Mouse (Mus musculus) cortical plate, adult 2 months (tissue): Measurements from ENCODE around the gene Ocln. TPM values are rescaled to one million over a fixed set of nuclear protein-coding genes. Genes with fewer than 3 reads are reported as not detected.
"Not testable (repeated sequence)": the region's sequence is repeated elsewhere in the genome, so short reads cannot be mapped to it uniquely, and the experiment has no call there.

ENCODE experiments used
- H3K27ac ChIP-seq: fragments of 200-500 bp; 2 replicates; pipeline ENCODE4 v1.5.1; 2012; ENCODE audit warnings: low read length, control low read depth, inconsistent platforms; ENCODE audit not compliant: insufficient read depth
- H3K4me1 ChIP-seq: fragments of 200-500 bp; 2 replicates; pipeline ENCODE4 v1.6.1; 2011; ENCODE audit warnings: low read length; ENCODE audit not compliant: control insufficient read depth, insufficient read depth
- H3K4me3 ChIP-seq: fragments of 200-500 bp; 2 replicates; pipeline ENCODE4 v1.5.1; 2011; ENCODE audit warnings: mild to moderate bottlenecking, low read length, control low read depth; ENCODE audit not compliant: insufficient read depth
- CTCF ChIP-seq: fragments of 200-500 bp; IDR thresholded peaks from 2 replicates; pipeline ENCODE4 v1.5.1; 2011; ENCODE audit warnings: mild to moderate bottlenecking, control low read depth, low read length; ENCODE audit not compliant: insufficient read depth; ENCODE audit errors: extremely low read depth
- POLR2A ChIP-seq: fragments of 200-500 bp; IDR thresholded peaks from 2 replicates; pipeline ENCODE4 v1.6.1; 2011; ENCODE audit warnings: mild to moderate bottlenecking, low read length, control low read depth; ENCODE audit not compliant: insufficient read depth; ENCODE audit errors: extremely low read depth
- polyA plus RNA-seq: library from polyadenylated mRNA; depleted of rRNA; stranded (reverse); fragments of >200 nt; gene quantifications from 2 replicates; pipeline ENCODE4 v1.2.3, GENCODE M21; 2012

Ocln gene
- polyA plus RNA-seq, 1 experiment, result 10.3 TPM

DNA sequence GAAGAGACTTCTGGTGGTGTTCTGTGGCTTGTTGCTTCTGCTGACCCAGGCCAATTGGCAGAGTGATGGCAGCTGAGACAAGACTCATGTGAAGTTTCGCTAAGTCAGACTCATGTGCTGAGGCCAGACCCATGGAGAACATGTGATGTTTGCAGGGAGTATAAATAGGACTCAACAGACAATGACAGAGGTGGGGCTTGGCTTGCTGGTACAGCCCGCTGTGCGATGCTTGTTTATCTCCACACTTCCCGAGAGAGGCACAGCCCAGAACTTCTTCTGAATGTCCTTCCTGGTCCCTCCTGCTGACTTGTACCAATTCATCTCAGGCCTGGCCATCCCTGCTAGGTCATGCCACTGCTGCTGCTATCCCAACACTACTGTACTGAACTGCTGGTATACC lies 57.2 kb downstream of the Ocln start:
- no peak overlapping the region for H3K4me3 ChIP-seq
- TF ChIP-seq POLR2A (no peak), CTCF (no peak)
- no peak overlapping the region for H3K27ac ChIP-seq
- H3K4me1 ChIP-seq, result no peaks in the 10 kb centered on the region

DNA sequence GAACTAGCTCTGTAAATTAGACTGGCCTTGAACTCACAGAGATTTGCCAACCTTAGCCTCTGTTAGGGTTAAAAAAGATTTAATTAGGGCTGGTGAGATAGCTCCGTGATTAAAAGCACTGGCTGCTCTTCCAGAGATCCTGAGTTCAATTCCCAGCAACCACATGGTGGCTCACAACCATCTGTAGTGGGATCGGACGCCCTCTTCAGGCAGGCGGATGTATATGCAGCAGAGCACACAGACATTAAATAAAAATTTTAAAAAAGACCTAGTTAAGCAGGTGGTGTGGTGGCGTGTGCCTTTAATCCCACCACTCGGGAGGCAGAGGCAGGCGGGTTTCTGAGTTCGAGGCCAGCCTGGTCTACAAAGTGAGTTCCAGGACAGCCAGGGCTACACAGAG lies 58.1 kb downstream of the Ocln start:
- not testable (repeated sequence) for H3K4me3 ChIP-seq, H3K4me1 ChIP-seq, H3K27ac ChIP-seq

DNA sequence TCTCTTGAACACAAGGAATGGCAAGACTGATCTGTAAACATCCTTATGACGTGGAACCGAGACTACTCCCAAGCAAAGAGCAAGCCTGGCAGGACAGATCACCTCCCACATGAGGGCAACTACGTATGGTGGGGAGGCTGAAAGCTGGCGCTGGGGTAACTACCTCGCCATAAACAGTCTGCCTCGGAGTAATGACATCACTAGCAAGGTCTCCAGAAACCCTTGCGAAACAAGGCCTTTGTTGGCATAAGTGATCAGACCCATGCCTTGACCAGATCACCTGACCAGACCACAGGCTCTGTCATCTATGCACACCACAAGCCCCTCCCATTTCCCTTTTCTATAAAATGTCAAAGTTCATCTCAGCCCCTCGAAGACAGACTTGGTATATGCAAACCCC lies 59.2 kb downstream of the Ocln start:
- Histone ChIP-seq H3K4me3 (no peak overlapping the region), H3K27ac (no peak overlapping the region), H3K4me1 (no peaks in the 10 kb centered on the region)
- no peak for TF ChIP-seq CTCF
- TF ChIP-seq POLR2A, result no peak

DNA sequence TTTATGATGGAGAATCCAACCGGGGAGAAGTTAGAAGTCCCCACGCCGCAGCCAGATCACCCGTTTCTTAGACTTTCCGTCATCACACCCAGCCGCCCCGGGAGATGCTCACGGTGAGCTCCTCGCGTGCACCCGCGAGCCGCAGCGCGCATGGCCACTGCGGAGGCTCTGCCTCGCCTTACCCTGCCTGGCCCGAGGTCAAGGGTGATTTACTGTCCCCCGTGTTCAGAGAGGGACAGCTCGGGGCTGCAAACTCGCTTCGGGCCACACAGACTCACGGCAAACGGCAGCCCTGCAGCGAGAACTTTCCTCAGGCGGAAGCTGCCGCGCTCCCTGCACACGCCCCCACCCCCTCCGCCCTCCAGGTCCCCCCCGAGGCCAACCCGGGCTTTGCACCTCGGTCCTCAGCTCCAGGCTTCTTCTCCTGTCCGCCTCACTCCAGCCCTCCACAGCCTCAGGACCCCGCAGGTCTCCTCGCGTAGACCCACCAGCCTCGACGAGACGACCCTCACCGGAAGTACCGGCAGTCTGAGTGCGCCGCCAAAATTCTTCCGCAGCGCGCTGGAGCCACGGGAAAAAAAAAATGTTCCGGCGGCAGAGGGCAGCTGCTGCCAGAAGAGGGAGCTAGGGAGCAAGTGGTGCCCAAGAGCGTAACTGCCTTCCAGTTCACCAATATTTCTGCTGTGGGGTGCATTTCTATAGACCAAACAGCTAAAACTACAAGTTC lies 60.3 kb downstream of the Ocln start, which contains the start of gene Gtf2h2:
Gene Gtf2h2, minus strand, starts transcription at position 519 of the 727 bp plus-strand sequence.
- Histone ChIP-seq H3K4me3 (peak within 1 kb of the TSS; percentile 92), H3K4me1 (peaks cover 1% of the 10 kb centered on the region; the same call in 1 of the 2 replicates), H3K27ac (peak within 1 kb of the TSS; percentile 82)
- TF ChIP-seq CTCF, result peak; percentile 77
- peak; percentile 44 for TF ChIP-seq POLR2A

DNA sequence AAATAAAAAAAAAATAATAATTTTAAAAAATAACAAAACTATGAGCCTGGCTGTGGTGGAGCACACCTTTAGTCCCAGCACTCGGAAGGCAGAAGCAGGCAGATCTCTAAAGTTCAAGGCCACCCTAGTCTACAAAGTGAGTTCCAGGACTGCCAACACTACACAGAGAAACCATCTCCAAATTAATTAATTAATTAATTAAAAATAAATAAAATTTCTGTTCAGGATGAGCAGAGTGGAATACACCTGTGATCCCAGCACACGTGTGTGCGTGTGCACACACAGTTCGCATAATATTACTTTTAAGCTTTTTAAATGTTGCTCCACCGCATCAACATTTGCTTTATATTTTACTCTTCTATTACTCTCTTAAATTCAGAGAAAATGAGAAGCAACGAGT lies 60.9 kb downstream of the Ocln start:
- TF ChIP-seq POLR2A, result no peak
- no peak for TF ChIP-seq CTCF
- peaks cover 1% of the 10 kb centered on the region; the same call in 1 of the 2 replicates for H3K4me1 ChIP-seq
- peak overlapping the region; percentile 92 for H3K4me3 ChIP-seq
- H3K27ac ChIP-seq, result no peak overlapping the region

DNA sequence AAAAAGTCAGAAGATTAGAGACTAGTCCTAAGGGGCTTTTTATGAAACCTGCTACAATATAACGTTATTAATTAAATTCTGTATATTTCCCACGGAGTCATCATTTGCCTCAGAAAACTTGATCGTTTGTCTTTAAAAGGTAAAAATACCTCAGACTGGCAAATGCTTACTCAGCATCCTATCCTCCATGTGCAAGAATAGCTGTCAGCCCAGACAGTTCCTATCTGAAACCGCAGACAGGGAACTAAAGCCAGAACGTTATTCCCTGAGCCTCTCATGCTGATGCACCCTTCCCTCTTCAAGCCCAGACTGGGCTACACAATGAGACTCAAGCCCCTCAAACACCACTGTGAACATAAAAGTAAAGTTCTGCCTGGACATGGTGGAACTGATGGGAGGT lies 62.1 kb downstream of the Ocln start:
- H3K27ac ChIP-seq, result no peak overlapping the region
- TF ChIP-seq POLR2A (no peak), CTCF (no peak)
- peaks cover 1% of the 10 kb centered on the region; the same call in 1 of the 2 replicates for H3K4me1 ChIP-seq
- no peak overlapping the region for H3K4me3 ChIP-seq

DNA sequence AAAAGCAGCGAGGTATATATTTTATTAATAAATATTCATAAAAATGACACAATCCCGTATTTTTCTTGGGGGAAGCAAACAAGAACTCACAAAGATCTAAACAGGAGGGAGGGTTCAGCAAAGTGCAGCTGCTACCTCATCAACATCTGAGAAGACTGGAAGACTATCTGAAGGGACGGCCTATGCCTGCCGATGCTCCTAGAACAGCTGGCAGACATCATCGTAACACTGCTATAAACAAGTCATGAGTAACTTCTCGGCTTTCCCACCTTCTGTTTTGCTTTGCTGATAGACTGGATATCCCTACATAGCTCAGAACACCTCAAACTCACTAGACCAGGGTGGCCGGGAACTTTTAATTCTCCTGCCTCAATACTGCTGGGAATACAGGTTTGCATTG lies 68.9 kb downstream of the Ocln start:
- no peak overlapping the region for H3K27ac ChIP-seq
- TF ChIP-seq CTCF (no peak), POLR2A (no peak)
- H3K4me3 ChIP-seq, result no peak overlapping the region
- H3K4me1 ChIP-seq, result peaks cover 1% of the 10 kb centered on the region; the same call in 1 of the 2 replicates

DNA sequence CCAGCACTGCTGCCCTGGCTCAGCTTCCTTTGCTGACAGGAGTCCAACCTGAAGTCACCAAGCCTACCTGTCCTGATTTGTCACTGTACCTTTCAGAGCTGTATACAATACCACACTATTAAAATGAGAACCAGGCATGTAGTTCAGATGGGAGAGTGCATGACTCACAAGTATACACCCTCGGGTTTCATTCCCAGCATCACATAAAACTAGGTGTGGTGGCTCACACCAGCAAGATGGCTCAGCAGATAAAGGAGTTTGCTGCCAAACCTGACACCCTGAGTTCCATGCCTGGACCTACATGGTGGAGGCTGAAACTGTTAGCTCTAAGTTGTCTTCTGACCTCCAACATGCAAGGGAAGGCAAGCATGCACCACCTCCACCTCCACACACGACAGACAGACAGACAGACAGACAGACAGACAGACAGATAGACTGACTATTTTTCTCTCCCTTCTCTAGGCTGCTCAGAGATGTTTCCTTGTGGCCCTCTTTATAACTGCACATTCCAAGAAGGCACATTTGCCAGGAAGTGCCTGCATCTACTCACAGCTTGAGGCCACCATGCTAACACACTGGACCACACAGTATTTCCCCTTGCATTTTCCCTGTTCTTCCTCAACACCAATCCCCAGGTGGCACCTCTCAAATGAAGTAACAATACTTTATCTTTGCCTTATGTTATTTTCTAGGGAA lies 88.8 kb downstream of the Ocln start:
- Histone ChIP-seq H3K27ac (no peak overlapping the region), H3K4me3 (no peak overlapping the region), H3K4me1 (no peaks in the 10 kb centered on the region)
- TF ChIP-seq CTCF (no peak), POLR2A (no peak)

DNA sequence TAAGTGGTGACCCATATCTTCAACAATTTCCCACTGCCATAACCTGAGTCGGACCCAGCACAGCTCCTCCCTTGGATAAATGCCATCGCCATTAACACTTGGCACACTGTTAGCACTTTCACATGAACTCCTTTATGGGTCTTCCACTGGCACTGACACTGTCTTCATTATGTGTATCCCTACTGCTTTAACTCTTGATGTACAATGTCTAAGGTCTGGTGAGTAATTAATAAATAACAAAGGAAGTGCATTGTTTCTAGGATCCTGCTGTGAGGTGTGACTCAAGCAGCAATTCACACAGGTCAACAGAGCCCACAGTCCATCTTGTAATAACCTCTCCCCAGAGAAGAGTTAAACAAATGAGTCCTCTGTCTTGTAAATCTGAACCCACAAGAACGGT lies 91.2 kb downstream of the Ocln start:
- H3K4me3 ChIP-seq, result no peak overlapping the region
- no peak overlapping the region for H3K27ac ChIP-seq
- no peak for TF ChIP-seq CTCF
- TF ChIP-seq POLR2A, result no peak
- H3K4me1 ChIP-seq, result no peaks in the 10 kb centered on the region

DNA sequence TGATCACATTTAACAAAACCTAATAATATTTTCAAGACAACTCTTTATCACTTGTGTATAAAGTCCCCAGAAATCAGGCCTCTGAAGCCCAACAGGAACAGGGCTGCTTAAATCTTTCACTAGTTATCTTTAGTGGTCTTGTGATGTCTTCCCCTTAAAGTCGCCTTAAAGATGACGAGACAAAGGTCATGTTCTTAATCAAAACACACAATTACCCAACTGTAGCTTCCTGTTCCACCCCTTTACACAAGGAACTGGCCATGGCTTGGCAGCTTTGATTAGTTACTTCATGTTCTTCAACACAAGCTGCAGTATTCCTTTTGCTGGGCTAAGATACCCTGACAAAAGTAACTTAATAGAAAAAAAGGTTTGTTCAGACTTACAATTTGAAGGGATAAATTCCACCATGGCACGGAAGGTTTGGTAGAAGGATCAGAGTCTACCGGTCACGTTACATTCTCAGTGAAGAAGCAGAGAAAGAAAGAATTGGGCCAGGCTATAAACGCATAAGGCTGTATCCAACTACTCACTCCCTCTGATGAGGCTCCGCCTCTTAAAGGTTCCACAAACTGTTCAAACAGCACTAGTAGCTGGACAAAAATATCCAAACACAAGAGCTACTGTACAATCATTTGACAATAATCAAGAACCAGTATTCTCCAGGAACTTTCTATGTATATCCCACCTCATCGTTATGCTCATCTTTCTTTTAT lies 99.9 kb downstream of the Ocln start, which contains the start of gene Naip1:
Gene Naip1, minus strand, starts transcription at position 455 of the 713 bp plus-strand sequence.
- H3K4me1 ChIP-seq, H3K4me3 ChIP-seq, H3K27ac ChIP-seq: not testable (repeated sequence)
